Mouse (Mus musculus) ovary, postnatal 14 days (tissue): ENCODE measurements around the gene Mrpl47.
"Not testable (repeated sequence)": the region's sequence is repeated elsewhere in the genome, so short reads cannot be mapped to it uniquely, and the experiment has no call there.

Experiments
- DNase-seq: peaks from one replicate; pipeline ENCODE4 v3.0.0; 2022; ENCODE audit warnings: low spot score

Mrpl47 gene

DNA sequence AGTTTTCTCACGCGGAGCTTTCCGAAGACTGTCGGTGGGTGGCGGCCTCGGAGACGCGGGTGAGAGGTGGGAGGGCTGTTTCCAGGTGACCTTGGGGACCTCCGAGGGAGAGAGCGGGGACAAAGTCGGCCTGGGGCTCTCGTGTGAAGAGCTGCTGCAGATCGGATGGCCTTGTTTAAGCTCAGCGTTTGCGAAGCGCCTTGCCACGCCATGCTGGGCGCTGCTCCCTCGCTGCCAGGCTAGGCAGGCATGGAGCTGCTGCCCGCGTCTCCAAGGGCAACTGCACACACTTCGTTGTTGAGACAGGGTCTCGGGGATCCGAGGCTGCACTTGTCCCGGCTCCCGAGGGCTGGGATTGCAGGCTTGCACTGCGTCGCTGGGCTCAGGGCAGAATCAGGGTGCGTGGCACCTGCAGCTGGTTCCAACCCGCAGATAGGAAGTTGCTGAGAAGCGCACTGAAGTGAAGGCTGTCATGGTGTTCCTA lies at the start of gene Mrpl47:
Gene Mrpl47, minus strand, starts transcription at position 434 of the 484 bp plus-strand sequence.
- no peak for DNase-seq

DNA sequence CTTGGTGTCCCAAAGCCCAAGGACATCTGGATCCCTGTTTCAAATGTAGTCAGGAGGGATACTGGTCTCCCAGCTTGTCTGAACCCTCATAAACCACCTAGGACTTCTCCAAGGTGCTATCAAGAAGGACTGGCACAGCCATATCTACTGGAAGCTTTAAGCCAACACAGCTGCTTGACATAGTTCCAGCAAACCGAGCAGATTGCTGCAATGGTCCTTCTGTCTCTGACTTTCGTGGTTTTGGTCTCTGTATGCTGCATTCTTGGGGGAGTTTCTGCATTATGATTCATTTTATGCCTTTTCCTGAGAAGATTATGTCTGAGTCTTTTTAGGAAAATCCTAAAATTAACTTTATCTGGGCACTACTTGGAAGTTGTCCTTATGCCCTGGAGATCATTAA lies 33.4 kb upstream of the Mrpl47 start:
- DNase-seq = no peak

DNA sequence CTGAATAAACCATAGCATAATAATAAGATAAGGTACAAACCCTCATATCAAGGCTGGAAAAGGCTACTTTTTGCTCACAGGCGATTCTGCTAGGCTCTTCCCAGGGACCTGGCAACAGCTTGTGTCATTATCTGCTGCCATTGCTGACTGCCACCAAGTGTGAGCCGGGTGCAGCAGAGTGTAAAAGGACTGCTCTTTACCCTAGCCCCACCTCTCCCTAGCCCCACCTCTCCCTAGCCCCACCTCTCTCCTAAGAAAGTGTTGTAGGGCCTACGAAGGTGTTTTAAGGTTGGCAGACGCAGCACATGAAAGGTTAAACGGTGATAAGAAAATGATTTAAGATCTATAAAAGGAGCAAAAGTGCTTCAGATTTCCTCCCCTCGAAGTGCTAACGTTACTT lies 26.5 kb upstream of the Mrpl47 start:
- DNase-seq = no peak

DNA sequence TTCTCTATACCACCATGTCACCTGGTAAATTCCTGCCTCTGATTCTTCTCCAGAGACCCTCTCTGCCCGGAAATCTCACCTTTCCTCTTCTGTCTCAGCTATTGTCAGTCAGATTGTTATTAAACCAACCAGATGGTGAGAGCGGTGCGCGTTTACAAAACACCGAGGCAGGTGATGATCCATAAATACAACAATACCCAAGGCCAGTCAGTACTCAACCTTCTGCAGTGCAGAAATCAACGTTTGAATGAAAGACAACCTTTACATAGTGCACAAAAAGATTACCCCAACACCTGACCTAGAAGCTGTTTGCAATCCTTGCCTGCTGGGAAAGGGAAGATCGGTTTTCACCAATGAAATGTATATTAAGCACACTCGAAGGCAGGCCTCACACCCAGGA lies 25.6 kb upstream of the Mrpl47 start:
- DNase-seq = no peak

DNA sequence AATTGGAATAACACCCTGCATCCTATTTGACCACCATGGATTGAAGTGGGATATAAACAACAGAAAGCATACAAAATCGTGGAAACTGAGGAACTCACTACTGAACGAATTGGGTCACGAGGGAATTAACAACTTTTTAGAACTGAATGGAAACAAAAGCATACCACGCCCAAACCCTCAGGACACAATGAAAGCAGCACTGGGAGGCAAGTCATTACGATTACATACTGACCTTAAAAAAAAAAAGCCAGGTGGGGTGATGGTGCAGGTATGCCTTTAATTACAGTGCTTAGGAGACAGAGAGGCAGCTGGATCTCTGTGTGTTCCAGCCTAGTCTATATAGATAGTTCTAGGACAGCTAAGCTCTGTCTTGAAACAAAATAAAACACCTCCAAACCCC lies 21.8 kb upstream of the Mrpl47 start:
- no peak for DNase-seq

DNA sequence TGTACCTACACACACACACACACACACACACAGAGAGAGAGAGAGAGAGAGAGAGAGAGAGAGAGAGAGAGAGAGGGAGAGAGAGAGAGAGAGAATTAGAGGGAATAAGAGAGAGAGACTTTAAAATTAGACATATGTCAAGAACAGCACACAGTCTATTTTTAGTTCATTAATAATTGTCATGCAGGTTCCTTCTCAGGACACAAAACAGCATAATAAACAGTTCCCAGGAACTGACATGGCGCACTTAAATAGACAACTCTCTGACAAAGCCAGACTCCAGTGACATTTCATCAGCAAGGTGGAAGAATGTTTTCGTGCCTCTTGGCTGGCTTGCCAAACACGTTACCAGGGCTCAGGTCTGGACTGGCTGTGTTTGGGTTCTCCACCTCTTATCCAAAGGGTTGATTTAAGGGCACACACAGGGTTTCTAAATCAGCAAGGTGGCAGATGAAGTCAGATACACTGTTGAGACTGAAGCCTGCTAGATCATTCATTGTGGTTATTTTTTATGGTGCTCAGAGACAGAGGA lies 17.0 kb upstream of the Mrpl47 start:
- DNase-seq = no peak

DNA sequence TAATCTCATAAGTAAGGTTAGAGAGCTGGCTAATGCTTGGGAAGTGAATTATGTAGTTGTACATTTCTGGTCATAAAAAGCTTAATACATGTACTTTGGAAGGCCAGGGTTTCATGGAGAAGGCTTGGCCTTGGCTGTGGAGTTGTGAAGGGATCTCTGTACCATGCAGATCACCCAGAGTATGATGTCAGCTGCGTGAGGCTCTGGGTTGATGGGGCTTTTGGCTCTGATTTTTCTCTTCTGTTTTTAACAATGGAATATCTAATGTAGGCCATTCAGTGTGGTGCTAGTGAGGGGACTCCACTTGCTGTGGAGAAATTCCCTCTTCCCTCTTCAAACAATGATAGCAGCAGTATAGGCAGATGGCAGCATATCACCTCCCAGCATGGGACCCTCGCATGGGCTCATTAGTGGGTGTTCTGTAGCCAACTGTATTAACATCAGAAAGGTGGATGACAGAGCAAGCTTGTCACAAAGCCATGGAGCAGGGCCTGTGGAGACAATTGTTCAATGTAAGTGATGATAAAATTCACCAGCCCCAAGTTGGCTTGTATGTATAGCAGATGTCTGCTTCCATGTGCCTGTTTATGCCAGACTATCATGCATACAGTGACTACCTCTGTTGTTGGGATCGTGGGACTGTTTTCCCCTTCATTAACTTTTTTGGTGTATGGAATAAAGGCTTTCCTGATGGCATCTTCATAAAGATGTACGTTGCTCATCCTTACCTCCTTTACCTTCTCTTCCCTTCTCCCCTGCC lies 12.6 kb upstream of the Mrpl47 start:
- DNase-seq = no peak

DNA sequence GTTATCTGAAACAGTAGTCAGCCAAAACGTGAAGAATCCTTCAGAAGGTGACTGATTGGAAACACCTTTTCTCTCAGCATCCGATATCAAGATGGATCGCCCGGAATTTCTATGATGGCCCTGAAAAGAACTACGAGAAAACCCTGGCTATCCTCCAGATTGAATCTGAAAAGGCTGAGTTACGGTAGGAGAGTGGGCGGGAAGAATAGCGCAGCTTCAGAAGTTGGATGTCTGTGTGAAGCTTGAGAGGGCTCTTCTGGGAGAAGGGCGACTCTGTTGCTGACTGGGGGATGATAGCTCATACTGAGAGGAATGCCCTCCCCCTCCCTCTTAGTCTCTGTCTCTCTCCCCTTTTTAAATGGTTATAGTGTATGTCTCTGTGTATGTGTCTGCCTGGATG lies 11.0 kb upstream of the Mrpl47 start:
- DNase-seq = no peak

DNA sequence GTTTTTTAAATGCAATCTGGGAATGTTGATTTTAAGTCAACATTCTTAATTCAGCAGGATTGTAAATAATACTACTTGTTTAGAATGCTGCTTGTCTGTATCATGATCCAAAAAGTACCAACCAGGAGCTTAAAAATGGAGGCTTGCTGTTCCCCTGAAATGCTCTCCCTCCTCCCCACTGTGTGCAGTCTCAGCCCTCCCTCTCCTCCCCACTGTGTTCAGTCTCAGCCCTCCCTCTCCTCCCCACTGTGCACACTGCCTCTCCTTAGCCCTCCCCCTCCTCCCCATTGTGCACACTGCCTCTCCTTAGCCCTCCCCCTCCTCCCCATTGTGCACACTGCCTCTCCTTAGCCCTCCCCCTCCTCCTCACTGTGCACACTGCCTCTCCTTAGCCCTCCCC lies 8.0 kb upstream of the Mrpl47 start:
- DNase-seq = not testable (repeated sequence)

DNA sequence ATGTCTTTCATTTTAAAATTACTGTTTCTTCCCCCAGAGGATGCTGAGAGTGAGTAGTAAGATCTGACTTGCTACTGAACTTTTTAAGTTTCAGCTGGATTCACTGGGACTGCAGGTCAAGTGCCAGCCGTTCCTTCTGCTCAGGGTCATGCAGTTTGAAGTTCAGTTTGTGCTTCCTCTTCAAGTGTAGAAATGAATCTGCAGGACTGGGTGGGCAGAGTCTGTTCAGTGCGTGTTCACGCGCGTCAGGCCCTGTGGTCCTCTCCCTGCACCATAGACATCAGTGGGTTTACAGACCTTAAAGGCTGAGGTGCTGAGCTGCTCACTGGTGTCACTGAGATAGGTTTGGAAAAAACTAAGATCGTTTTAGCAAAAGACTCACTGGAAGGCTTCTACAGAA lies 7.6 kb upstream of the Mrpl47 start:
- no peak for DNase-seq

DNA sequence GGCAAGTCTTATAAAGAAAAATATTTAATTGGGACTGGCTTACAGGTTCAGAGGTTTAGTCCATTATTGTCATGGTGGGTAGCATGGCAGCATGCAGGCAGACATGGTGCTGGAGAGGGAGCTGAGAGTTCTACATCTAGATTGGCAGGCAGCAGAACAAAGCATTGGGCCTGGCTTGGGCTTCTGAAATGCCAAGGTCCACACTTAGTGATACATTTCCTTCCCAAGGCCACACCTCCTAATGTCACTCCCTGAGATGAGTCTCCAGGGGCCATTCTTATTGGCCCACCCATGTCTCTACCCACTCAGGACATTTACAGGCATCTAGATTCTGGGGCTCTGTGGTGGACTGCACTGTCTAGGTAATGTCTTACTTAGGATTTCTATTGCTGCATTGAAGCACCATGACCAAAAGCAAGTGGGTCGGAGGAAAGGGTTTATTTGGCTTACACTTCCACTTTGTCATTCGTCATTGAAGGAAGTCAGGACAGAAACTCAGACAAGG lies 4.9 kb upstream of the Mrpl47 start:
- no peak for DNase-seq

DNA sequence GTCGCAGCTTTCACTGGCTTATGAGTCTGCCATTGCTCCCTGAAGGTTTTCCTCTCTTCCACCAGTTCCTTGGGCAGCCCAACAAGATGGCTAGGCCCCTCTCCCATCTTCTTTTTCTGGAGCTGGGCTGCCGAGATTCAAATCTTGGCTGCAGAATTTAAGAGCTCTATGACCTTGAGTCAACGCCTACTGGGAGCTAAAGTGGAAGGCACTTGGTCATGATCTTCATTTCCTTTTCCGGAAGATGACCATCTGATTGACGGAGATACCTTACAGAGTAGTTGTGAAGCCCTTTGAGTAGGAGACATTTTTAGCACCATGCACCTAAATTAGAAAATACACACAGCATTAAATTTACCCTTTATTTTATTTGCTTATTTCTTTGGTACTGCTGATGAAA lies 1.1 kb upstream of the Mrpl47 start:
- no peak for DNase-seq

DNA sequence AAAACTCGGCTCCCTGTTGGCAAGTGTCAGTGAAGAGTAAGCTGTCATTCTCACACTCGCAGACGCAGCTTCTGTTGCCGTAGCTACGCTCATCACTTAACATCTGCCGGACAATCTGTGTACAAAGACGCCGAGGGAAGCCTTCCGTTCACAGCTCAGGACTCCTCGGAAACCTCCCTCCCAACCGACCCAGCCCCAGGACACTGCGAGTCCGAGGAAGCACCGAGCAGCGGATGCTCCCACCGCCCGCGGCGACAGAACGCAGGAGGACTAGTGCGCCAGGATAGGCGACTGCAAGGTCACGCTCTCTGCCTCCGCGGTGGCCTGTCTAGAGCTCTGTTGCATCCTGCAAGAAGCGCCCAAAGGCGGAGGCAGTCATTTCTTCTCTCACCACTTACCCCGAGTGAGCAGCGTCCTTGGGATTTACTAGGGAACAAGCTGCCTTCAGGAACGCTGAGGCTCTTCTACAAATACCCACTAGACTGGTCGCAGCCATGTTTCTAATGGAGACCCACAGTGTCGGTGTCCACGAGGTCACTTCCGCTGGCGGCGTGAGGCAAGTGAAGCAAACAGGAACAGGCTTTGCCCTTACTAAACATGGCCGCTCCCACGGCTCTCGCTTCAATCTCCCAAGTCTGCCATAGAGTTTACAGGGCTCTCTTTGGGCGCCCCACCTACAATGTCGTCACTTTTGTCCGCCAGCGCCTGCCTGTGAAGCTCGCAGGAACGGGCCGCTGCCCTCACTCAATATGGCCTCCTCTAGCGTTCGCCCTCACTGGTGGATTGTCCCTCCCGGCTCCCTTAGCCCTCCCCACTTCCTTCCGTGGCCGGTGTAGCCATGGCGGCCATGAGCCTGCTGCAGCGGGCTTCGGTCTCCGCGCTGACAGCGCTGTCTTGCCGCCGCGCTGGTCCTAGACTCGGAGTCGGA lies 897 bp downstream of the Mrpl47 start, which contains the start of gene Ndufb5:
Gene Ndufb5, plus strand, starts transcription at position 747 of the 928 bp plus-strand sequence.
- DNase-seq = peak; percentile 97

DNA sequence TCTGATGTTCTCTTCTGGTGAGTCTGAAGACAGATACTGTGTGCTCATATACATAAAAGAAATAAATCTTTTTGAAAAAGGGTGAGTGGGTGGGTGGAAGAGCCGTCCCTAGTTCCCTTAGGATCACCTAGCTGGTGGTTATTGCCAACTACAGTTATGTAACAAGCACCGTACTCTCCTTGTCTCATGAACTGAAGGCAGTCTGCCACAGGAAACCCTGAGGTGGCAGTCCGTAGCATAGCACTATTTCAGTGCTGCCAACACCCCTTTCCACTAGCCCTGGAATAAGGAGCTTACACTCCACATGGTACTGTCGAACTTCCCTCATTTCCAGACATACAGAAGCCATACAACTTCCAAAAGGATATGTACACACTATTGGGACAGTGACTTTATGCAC lies 9.5 kb downstream of the Mrpl47 start:
- no peak for DNase-seq

DNA sequence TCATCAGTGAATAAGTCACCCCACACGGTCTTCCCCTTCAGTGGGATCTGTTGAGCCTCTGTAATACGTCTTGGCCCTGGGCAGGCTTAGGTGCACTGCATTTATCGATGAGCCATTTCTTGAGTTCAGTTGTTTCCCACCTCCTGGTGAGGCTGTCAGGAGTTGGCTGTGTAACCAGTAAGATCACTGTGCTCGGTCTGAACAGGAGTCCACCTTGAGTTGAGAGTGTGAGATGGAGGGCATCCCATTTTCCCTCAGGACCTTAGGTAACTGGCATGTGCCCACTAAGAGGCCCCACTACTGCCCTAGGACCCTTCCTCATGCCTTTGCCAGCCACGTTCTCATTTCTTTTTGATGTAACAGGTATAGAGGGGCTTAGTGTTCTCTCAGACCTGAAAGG lies 11.5 kb downstream of the Mrpl47 start:
- DNase-seq = no peak

DNA sequence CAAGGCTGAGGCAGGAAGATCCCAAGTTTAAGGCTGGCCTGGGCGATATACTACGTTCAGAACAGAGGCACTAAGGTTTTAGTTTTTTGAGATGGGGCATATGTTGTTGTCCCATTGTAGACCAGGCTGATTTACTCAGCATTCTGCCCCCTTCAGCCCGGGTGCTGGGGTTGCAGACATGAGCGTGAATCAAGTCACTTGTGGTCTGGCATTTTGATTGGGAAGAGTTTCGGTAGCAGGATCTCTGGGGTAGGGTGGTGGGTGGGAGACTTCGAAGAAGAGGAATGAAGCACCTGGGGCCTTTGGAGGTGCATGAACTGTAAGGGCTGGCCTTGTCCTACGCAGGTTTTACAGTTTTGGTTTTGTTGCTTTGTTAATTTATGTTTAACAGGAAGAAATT lies 13.2 kb downstream of the Mrpl47 start:
- DNase-seq = no peak

DNA sequence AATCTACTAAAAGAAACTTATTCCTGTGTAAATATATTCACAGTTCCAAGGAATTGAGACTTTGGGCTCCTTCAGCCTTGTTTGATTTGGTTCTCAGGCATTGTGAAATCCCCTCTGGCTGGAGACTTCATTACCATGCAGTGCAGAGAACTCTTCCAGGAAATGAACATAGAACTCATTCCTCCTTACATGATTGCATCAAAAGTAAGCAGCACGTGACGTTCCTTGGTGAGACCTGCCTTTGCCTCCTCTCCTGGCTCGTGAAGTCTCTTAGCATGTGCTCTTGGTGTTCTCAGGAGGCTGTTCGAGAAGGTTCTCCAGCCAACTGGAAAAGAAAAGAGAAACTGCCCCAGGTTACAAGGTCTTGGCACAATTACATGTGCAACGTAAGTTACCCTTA lies 19.1 kb downstream of the Mrpl47 start:
- DNase-seq = no peak

DNA sequence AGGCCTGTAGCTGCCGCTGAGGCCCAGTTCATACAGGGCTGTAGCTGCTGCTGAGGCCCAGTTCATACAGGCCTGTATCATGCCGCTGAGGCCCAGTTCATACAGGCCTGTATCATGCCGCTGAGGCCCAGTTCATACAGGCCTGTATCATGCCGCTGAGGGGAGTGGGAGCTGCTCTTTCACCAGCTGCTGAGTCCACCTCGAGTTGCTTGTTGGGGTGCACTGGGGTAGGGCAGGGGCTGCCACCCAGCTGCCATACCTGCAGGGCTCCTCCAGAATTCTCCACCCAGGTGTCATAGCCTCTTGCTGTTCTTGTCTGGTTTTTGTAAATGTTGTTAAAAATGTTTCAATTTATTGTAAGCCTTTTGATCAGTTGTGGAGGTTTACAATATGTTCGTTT lies 20.0 kb downstream of the Mrpl47 start:
- DNase-seq = not testable (repeated sequence)

DNA sequence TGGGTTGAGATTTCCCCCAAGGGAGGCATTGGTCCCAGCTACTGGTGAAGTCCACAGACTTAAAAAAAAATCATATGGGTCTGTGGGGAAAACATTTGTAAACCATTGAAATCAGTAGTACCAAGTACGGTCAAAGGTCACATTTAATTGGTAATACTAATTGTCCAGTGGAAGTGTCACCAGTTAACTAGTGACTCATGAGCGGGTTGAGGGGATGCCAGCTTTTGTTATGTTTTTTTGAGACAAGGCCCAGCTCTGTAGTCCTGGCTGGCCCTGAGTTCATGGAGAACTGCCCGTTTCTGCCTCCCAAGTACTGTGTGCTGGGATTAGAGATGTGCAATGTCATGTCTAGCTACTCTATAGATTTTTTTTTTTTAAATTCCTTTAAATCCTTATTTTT lies 23.7 kb downstream of the Mrpl47 start:
- no peak for DNase-seq

DNA sequence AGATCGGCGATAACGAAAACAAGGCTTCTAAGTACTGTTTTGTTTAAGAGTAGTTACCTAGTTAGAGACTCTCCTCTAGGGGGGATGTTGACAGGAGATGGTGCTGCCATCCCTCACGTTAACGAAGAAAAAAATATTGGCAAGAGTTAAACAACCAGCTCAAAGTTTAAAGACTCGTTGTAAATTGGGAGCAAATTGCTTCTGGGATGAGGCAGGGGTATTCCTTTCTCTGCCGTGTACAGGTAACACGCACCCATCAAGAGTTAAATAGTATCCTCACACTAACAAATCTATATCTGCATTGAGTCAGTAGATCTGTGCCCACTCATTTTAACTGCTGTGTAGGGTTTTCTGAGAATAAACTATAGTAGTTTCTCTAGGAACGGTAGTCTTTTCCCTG lies 28.0 kb downstream of the Mrpl47 start:
- DNase-seq = no peak

DNA sequence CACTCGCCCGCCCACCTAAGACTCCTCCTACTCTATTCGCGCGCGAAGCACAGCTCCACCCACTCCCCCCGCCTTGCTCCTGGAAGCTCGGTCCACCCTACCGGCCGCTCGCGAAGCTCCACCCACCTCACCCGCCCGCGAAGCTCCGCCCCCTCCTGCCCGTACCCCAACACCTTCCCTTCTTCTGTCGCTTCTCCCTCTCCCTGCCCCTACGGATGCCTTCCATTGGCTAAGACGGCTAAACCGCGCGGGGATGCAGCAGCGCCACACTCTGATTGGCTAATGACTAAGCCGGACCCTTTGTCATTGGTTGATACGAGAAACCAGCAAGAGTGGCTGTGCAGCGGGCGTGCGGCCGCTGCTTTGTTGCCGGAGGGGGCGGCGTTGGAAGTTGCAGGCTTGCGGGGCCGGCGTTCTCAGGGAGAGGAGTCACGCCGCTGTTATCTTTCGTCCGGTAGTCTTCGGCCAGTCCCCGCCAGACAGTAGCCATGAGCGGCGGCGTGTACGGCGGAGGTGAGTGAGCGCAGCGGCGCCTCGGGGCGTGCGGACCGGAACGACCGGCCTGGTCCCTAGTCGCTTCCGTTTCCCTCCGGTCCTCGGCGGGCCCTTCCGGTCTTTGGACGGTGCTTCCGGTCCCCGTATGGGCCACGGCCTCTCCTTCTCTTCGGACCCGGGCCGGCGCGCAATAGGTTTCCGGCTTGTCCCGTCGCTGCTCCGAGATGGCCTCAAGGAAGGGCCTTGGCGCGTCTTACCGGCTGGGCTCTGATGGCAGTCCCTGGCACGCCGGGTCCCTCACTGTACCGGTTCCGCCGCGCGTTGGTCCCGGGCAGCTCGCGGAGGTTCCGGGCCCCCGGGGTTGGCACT lies 28.8 kb downstream of the Mrpl47 start:
- DNase-seq = peak; percentile 94

DNA sequence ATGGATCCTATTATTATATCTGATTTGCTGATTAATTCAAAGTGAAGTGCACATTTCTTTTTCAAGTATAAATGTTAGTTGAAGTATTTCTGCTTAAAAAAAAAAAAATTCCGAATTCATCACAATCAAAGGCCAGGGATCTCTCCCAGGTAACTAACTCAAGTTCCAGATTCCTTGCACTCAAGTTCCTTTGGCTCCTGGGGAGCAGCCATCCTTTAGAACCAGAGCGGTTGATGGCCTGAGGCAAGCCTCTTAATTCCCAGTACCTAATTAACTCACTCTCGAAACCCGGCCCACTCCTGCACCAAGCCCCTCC lies 29.4 kb downstream of the Mrpl47 start:
- no peak for DNase-seq
